Mouse (Mus musculus) kidney, adult 2 months (tissue): Measurements from ENCODE around the gene Kif1b.

Source experiments
- CTCF ChIP-seq: fragments of 200-500 bp; conservative IDR thresholded peaks from 2 replicates; pipeline ENCODE4 v1.5.1; 2011; ENCODE audit warnings: low read depth, mild to moderate bottlenecking, control low read depth, low read length, moderate library complexity, mixed read lengths; ENCODE audit not compliant: insufficient read depth, insufficient read length
- POLR2A ChIP-seq: fragments of 200-500 bp; IDR thresholded peaks from one replicate; pipeline ENCODE4 v1.6.1; 2011; ENCODE audit warnings: low read depth, low read length, control low read depth

DNA sequence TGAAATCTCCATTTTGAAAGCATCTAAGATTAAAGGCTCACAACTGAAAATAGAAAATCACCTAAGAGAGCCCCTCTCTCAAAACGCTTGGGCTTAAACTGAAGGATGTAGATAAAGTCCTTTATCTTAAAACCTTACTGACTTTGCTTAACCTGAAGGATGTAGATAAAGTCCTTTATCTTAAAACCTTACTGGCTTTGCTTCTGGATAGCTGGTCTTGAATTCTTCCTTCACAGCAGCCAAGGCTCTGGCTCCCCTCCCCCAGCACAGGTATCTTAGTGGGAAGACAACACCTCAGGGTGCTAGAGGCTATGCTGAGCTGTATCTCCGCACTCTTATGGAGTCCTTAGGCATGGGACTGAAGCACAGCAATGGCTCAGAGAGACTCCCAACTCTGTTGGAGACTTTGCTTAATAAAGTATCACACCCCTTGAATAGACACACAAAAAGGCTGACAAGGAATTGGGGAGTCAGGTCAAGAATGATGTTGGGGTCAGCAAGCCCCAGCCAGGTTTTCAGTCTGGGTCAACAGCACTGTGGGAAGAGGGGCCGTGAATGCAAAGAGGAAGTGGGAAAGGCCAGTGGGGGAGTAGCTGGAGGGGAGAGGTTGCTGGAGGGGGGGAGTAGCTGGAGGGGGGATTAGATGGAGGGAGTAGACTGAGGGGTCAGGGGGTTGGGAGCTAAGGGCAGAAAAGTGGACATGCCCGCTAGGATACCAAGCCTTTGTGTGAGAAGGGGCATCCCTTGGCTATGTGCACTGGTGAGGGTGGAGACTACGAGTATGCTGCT lies 32.1 kb upstream of the Kif1b start:
- TF ChIP-seq CTCF, result no peak
- no peak for TF ChIP-seq POLR2A
